Mouse (Mus musculus) right cerebral cortex, postnatal 36 days (tissue): ENCODE measurements around the gene Plcxd2.

ENCODE experiments used
- DNase-seq, 2 experiments: peaks; one replicate each; pipeline ENCODE4 v3.0.0; 2022; ENCODE audit warnings: low spot score in 2 of 2, mixed read lengths in 1 of 2

Gene Plcxd2

DNA sequence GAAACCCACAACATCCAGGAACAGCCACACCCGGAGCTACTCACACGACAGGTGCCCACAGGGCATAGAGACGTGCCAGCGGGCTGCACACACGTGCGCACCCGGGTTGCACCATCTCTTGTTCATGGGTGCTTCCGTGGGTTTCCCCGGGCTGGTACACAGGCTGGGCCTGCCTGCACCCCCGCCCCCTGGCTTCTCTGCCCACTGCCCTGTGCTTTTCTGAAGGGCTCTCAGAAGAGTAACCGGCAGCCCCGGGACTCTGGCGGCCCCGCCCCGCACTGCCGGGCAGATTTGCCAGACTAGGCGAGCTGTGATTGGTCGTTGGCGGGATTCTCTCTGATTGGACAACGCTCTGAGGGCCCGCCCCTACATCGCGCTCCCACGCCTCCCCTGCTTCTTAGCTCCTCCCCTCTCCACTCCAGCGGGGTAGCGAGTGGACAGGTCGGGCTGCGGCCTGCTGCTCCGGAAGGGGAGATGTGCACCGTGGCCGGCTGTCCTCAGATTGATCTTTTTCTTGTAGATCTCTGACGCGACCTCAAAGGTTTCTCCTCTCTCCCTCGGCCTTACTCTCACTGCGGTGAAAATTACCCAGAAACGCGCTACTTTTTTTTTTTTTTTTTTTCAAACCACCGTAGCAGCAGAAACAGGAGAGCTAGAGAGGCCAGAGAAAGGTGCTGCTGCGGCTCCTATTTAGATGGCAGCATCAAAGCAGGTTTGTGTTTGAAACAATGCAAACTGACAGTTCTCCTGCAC, at the start of gene Plcxd2:
Gene Plcxd2 (minus strand): TSS at position 66 of the 753 bp plus-strand sequence.
- DNase-seq, result peak; percentile 92 to 93

DNA sequence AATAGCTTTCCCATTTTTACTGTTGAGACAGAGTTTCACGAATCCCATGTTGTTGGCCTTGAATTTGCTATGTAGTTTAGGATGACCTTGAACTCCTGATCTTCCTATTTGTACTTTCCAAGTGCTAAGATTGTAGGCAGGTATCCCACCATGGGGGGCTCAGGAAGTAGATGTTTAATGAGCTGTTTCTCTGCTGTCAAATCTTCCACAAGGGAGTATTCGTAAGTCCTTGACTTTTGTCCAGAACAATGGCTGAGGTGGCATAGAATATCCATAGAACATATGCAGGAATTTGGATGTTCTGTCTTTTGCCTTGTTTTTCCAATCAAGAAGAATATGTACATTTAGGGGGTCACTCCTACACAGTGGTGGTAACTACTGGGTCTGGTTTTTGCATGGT, 36.9 kb upstream of the Plcxd2 start:
- no peak for DNase-seq

- no peak for DNase-seq
Measured at GRCm38 (mm10) chr16:46036261-46036660, 26.2 kb upstream of the Plcxd2 start.

GRCm38 (mm10) chr16:46033896-46034295, 23.9 kb upstream of the Plcxd2 start:
- DNase-seq, result no peak

- no peak for DNase-seq
Measured at GRCm38 (mm10) chr16:46022958-46023491, 13.0 kb upstream of the Plcxd2 start.

DNA sequence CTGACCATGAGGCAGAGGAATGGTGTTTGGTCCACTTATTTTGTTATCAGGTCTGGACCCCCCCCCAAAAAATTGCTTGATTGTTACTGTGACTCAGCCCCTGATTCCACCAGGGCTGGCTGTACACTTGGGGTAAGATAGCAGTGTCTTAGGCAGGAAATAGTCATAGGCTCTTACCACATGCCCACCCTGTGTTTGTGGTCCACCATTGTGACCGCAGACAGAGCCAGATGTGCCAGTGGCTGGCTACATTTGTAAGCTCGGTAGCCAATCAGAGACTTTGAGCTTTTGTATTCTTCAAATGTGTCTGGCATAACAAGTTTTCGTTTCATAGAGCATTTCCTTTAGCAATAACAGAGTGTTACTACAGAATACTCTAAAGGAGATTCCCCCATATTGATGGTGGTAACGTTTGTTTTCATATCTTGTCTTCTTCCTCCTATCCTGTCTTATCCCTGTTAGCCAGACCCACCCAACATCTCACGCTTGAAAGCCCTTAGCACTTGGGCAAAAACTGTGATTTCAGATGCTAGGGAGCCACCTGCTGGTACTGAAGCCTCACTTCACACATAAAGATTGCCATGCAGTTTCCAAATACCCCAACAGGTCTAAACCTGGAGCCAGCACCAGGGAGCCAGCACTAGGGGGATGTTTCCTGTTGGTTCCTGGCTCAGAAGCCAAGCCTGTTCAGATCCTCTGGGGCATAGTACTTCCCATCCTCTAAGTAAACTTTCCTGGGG, 12.3 kb upstream of the Plcxd2 start:
- peak; percentile 37 to 45 for DNase-seq

DNA sequence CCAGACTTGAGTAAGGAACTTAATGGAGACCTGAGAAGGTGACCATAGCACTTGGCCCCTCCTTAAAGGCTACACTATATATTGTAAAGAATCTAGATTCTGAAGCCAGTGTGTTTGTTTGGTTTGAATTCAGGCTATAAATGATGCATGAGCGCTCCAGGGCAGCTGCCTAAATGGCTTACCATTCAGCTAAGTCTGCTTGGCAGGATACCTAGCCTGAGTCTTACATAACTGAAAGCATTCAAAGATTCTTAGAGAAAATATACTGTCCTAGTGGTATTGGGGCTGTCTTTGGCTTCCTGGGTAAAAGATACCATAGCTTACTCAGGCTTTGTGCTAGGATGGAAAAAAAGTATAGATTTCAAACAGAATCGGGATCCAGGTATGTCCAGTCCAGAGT, 11.3 kb upstream of the Plcxd2 start:
- no peak for DNase-seq

- DNase-seq, result no peak
Measured at GRCm38 (mm10) chr16:46020396-46020795, 10.4 kb upstream of the Plcxd2 start.

DNA sequence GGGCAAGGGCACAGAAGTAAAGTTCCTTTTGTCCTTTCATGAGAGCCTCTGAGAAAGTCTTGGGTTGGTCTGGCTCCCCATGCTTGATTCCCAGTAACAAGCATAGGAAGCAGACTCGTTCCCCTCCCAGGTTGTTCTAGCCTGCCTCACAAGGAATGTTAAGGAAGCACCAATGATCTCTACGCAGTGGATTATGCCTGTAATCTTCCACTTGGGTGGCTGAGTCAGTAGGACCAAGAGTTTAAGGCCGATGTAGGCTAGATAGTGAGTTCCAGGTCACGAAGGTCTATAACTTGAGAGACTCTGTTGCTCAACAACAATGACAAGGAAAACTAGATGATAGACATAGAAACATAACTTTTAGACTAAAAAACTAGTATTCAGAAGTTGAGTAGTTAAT, 9.8 kb upstream of the Plcxd2 start:
- DNase-seq, result no peak

DNA sequence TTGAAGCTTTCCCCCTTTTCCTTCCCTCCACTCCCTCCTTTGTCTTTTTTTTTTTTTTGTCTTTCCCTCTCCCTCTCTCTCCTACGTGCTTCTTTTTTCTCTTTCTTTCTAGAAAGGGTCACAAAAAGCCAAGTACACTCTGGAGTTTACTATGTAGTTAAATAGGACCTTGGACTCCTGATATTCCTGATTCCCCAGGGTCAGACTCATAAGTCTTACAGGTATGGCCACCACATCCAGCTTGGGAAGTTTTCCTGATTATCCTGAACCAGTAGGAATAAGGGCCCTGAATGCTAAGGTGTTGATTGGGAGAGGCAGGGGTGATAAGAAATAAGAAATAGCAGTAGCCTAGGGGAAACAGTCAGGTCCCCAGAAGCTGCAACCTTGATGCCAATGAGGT, 9.3 kb upstream of the Plcxd2 start:
- DNase-seq, result no peak

DNA sequence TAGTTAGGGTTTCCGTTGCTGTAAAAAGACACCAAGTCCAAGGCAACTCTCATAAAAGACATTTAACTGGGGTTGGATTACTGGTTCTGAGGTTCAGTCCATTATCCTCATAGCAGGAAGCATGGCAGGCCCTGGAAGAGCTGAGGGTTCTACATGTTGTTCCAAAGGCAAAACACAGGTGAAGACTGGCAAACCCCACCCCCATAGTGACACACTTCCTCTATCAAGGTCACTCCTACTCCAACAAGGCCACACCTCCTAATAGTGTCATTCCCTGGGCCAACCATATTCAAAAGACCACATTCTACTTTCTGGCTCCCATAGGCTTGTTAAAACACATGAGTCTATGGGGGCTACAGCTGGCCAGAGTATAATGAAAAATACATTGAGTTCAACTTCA, 1.7 kb upstream of the Plcxd2 start:
- DNase-seq, result no peak

DNA sequence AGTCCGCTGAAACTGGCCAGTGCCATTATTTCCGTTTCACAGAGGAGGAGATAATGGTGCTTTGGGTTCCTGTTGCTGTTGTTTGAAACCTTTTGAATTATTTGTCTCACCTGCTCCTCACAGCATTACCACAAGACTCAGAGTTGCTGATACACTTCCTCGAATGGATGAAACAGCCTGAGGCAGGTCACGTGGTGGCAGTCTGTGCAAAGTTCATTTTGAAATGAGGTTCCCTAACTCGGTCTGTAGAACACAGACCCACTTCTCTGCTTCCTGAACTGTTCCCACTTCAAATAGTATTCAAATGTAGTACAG, 845 bp upstream of the Plcxd2 start:
- DNase-seq, result no peak

DNA sequence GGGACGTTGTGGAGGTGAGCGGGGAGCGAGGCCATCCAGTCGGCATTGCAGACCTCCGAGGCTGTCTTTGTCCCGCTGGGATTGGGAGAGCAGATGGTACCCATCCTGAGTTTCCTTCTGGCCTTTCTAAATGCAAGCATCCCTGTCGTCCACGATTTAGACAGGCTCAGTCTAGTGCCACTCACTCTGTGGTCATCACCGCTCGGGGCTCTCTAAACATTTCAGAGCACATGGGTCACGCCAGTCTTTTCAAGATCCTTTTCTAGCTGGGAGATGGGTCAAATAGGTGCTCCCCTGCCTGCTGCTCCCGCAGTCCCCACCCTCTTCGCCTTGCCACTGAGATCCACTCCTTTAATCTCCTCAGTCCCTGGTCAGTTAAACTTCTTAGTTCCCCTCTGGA, 301 bp downstream of the Plcxd2 start:
- DNase-seq, result no peak

DNA sequence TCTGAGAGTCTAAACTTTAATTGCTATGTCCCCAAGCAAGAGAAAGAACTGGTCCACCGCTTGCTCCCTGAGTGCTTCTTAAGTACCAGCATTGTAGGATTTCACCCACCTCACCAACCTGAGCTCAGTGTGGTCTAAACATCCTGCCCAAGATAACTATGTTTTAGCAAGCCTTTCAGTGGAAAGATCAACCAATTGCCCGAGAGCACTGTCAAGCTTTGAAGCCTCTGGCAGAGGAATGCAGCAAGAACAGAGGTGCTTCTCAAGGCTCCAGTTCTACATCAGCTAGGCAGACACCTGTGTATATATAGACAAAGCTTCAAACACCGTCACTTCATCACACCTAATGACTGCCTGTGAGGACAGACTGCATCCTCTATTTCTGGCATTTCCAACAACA, 1.3 kb downstream of the Plcxd2 start:
- DNase-seq, result no peak

DNA sequence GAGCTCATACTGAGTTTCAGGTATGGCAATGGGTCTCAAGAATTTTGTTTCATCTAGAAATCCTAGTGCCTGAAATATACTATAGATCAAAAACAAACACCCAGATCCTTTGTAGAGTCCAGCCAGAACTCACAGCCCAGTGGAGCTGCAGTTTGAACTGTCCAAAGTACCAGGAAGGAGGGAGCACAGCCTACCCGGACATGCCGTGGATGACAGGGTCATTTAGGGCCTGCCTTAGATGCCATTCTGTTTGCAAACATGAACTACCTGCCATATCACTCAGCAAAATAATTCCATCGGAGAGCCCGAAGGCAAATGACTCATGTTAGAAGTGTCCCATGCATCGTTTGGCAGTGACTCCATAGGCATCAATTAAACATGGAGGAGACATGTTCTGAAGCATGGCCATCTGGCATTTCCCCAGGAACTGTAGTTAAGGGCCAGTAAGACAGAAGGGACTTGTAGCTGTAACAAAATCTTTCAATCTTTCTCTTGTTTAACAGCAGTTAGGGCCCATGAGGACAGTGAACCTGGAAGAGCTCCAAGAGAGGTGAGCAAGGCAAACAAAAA, 1.9 kb downstream of the Plcxd2 start:
- no peak for DNase-seq

DNA sequence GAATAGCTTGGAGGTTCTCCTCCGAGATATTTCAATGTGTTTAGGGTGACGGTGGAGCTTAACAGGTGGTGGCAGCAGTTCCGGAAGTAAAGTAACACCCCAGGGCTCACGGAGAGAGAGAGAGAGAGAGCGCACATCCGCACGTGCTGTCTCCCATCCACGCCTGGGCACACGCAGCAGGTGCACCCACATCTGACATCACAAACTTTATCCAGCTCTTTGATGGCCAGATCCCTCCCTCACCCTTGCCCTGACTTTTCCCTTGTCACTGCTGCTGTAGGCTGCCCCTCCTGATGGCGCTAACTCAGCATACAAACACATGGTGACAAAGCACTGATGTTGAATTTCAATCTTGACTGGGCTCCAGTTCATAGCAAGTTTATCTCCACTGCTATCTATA, 3.8 kb downstream of the Plcxd2 start:
- no peak for DNase-seq

GRCm38 (mm10) chr16:46001550-46002166, 8.4 kb downstream of the Plcxd2 start:
- peak in 1 of 2 experiments; percentile 57 for DNase-seq

DNA sequence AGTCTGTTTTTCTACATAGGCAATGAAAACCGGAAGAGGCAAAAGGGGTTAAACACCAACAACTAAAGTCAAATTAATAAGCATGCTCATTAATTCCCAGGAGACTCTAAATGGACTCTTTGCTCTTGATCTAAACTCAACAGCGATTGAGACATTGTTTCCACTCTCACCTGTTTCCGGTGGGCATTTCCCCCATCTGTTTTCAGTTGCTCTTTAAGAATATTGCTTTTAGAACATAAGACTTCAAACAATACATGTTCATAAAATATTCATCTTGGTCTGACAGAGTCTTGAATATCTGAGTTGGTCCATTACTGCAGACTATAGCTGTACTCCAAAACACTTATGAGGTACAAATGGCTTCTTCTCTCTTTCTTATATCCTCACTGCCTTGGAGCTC, 9.0 kb downstream of the Plcxd2 start:
- no peak for DNase-seq

DNA sequence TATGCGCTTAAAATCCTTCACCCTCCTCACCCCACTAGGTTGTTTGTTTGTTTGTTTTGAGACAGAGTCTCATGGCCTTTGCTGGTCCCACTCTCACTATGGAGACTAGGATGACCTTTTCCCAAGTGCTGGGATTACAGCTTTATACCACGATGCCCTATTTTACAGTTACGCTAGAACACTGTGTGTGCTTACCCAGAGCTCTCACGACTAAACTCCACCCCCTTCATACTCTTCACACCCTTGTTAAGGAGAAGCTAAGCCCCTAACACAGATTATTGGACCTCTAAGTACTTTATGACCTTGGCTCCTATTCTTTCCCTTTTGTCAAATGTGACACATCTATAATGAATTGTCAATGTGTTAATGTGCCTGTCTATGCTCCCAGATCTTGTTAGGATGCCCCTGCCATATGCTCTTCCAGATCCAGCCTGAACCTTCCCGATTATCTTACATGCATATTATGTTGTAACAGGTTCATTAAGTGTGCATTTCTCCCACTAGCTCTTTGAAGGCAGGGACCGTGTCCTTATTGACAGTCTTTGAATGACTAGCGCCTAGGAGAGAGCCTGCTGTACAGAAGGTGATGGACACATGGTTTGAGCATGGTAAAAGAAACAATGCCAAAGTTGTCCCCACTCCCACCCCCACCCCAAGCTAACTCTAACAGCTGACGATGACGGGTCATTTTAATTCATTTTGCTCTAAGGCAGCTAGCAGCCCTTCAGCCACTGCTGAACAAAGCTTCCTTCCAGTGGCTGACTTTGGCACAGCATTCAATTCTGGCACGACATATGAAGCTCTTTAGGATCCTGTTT, 10.4 kb downstream of the Plcxd2 start:
- DNase-seq, result no peak

DNA sequence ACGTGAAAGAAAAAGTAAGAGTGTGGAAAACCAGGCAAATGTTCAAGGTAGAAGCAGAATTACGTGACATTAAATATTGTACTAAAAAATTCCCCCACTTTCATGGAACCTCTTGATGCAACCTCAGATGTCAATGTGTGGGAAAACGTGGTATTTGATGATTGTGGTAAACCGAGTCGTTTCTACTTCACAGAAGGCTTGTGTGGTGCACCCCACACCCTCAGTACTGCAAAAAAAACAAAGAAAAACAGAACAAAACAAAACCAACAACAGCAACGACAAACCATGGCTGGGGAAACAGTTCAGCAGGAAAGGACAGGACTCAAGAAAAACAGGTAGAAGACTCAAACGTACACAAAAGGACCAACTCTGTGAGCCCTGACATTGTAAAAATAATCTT, 11.8 kb downstream of the Plcxd2 start:
- no peak for DNase-seq

- DNase-seq, result no peak
Measured at GRCm38 (mm10) chr16:45990901-45991676, 18.9 kb downstream of the Plcxd2 start.
